ENCODE assay signal across 7 mouse cellular contexts in the genomic region with DNA sequence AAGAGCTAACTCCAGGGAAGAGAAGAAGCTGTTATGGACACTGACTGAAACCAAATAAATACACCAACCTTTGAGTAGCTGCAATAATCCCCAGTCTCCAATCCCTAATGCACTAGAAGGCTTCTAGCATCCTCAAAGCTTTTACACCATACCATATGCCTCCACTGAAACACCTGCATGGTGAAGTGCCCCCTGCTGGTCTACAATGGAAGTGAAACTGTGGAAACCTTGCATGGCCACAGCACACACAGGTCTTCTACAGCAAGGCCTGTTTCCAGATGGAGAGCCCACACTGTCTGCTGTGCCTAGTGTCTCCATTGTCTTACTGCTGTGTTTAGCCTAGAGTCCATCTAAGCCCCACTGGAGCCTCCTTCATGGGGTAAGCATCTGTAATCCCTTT. TPM values are rescaled to one million over a fixed set of nuclear protein-coding genes. Genes with fewer than 3 reads are reported as not detected.
DNase-seq lines count a peak whose midpoint lies in the region; ATAC-seq lines count a peak whose summit lies in the region.

No protein-coding gene starts in this region.

- H3K9ac ChIP-seq in midbrain, embryonic 13.5 days (replicated peaks) = no peak overlapping the region

- peak; percentile 40 for DNase-seq in midbrain, embryonic 10.5 days (ENCODE audit: low spot score)
- peak; percentile 46 for DNase-seq in MEL-GATA-1-ER (ENCODE audit: extremely low read depth, low read depth)
- peak; percentile 75 for DNase-seq in brain, adult 2 months (ENCODE audit: low read depth, low spot score)
- peak; percentile 64 for DNase-seq in forelimb bud, embryonic 11.5 days (ENCODE audit: low read depth, low spot score)
- peak; percentile 30 for DNase-seq in left cerebral cortex, postnatal 4 days
- DNase-seq in retina, postnatal 1 day = peak; percentile 74

- no peak overlapping the region for H3K4me2 ChIP-seq in midbrain, embryonic 13.5 days (replicated peaks)

- ATAC-seq in midbrain, embryonic 13.5 days = no peak

- no peaks in the 10 kb centered on the region for H3K4me1 ChIP-seq in midbrain, embryonic 10.5 days
- no peaks in the 10 kb centered on the region for H3K4me1 ChIP-seq in midbrain, embryonic 13.5 days (replicated peaks)

- H3K4me3 ChIP-seq in midbrain, embryonic 10.5 days = no peak overlapping the region
- no peak overlapping the region for H3K4me3 ChIP-seq in midbrain, embryonic 13.5 days (replicated peaks)

- peaks cover 67% of the 10 kb centered on the region for H3K36me3 ChIP-seq in midbrain, embryonic 10.5 days
- peaks cover 76% of the 10 kb centered on the region for H3K36me3 ChIP-seq in midbrain, embryonic 13.5 days

- intact Hi-C loops in left cerebral cortex, postnatal 4 days (cut with DNase I) = no loop called here

- H3K9me3 ChIP-seq in midbrain, embryonic 10.5 days (replicated peaks) = no peaks in the 10 kb centered on the region
- H3K9me3 ChIP-seq in midbrain, embryonic 13.5 days = no peaks in the 10 kb centered on the region

- no peak overlapping the region for H3K27ac ChIP-seq in midbrain, embryonic 10.5 days (replicated peaks)
- H3K27ac ChIP-seq in midbrain, embryonic 13.5 days = no peak overlapping the region

- no peaks in the 10 kb centered on the region for H3K27me3 ChIP-seq in midbrain, embryonic 10.5 days (ENCODE audit: low read depth, poor library complexity, severe bottlenecking)
- H3K27me3 ChIP-seq in midbrain, embryonic 13.5 days = no peaks in the 10 kb centered on the region

RNA-seq across cellular contexts. Expression of a gene that starts 10.1 kb away (rescaled TPM):
- polyA plus RNA-seq in midbrain, embryonic 10.5 days (2016; fragmentation: Nextera tagmentation; extraction: Ambion mirVana) = 128 and 133 TPM in 2 replicates
- polyA plus RNA-seq in midbrain, embryonic 13.5 days (2015; fragmentation: Nextera tagmentation; extraction: Ambion mirVana) = 117 and 125 TPM in 2 replicates
- 10 to 100 TPM; 53.6 to 57.9 TPM for total RNA-seq in left cerebral cortex, postnatal 4 days (2021)

RNA-seq across cellular contexts. Expression of a gene that starts 25.5 kb away (rescaled TPM):
- 9.1 and 15.3 TPM in 2 replicates for polyA plus RNA-seq in midbrain, embryonic 10.5 days (2016; fragmentation: Nextera tagmentation; extraction: Ambion mirVana)
- 26.3 and 27.9 TPM in 2 replicates for polyA plus RNA-seq in midbrain, embryonic 13.5 days (2015; fragmentation: Nextera tagmentation; extraction: Ambion mirVana)
- 10 to 100 TPM; 12.4 to 13.3 TPM for total RNA-seq in left cerebral cortex, postnatal 4 days (2021)

RNA-seq across cellular contexts. Expression of a gene that starts 38.7 kb away (rescaled TPM):
- polyA plus RNA-seq in midbrain, embryonic 10.5 days (2016; fragmentation: Nextera tagmentation; extraction: Ambion mirVana) = 33.9 and 34.0 TPM in 2 replicates
- polyA plus RNA-seq in midbrain, embryonic 13.5 days (2015; fragmentation: Nextera tagmentation; extraction: Ambion mirVana) = 36.0 and 41.0 TPM in 2 replicates
- total RNA-seq in left cerebral cortex, postnatal 4 days (2021) = 10 to 100 TPM; 36.3 to 39.7 TPM
